Mouse (Mus musculus): ENCODE data around the gene Blm. TPM values are rescaled to one million over a fixed set of nuclear protein-coding genes. Genes with fewer than 3 reads are reported as not detected.

The Blm gene
- polyA plus RNA-seq, 1 experiment from 2014 or later, result 14.5 TPM

GRCm38 (mm10) chr7:80489445-80489844 lies 45.5 kb downstream of the Blm start:
- Histone ChIP-seq H3K9me3 (replicated peaks; ENCODE audit: control insufficient read depth, low read length) (no peaks in the 10 kb centered on the region), H3K27me3 (ENCODE audit: control insufficient read depth, insufficient read depth, low read length) (no peaks in the 10 kb centered on the region), H3K36me3 (ENCODE audit: control insufficient read depth, insufficient read depth) (peaks cover 12% of the 10 kb centered on the region), H3K27ac (ENCODE audit: low read length) (no peak overlapping the region), H3K4me3 (ENCODE audit: low read length) (no peak overlapping the region), H3K9ac (ENCODE audit: low read length) (no peak overlapping the region), H3K4me2 (ENCODE audit: low read depth, low read length) (no peak overlapping the region), H3K4me1 (ENCODE audit: control insufficient read depth, insufficient read depth, low read length) (no peaks in the 10 kb centered on the region)
- no peak for ATAC-seq (replicated peaks; ENCODE audit: extremely low read depth, insufficient read depth, low FRiP score)
- WGBS, result 65% methylated on average over 1 of the region's 1 CpGs

GRCm38 (mm10) chr7:80487239-80487638 lies 47.7 kb downstream of the Blm start:
- no peak overlapping the region for H3K9ac ChIP-seq (ENCODE audit: low read length)
- H3K27ac ChIP-seq (ENCODE audit: low read length), result no peak overlapping the region
- H3K4me2 ChIP-seq (ENCODE audit: low read depth, low read length), result no peak overlapping the region
- no peak for ATAC-seq (replicated peaks; ENCODE audit: extremely low read depth, insufficient read depth, low FRiP score)
- H3K27me3 ChIP-seq (ENCODE audit: control insufficient read depth, insufficient read depth, low read length), result no peaks in the 10 kb centered on the region
- no peaks in the 10 kb centered on the region for H3K9me3 ChIP-seq (replicated peaks; ENCODE audit: control insufficient read depth, low read length)
- no peak overlapping the region for H3K4me3 ChIP-seq (ENCODE audit: low read length)
- 76% methylated on average over 4 of the region's 4 CpGs for WGBS
- H3K4me1 ChIP-seq (ENCODE audit: control insufficient read depth, insufficient read depth, low read length), result no peaks in the 10 kb centered on the region
- H3K36me3 ChIP-seq (ENCODE audit: control insufficient read depth, insufficient read depth), result no peaks in the 10 kb centered on the region; the same call in 1 of the 2 replicates

- 61% methylated on average over 7 of the region's 7 CpGs for WGBS
- ATAC-seq (replicated peaks; ENCODE audit: extremely low read depth, insufficient read depth, low FRiP score), result no peak
- no peaks in the 10 kb centered on the region for H3K4me1 ChIP-seq (ENCODE audit: control insufficient read depth, insufficient read depth, low read length)
- peaks cover 8% of the 10 kb centered on the region for H3K36me3 ChIP-seq (ENCODE audit: control insufficient read depth, insufficient read depth)
- no peak overlapping the region for H3K4me3 ChIP-seq (ENCODE audit: low read length)
- no peak overlapping the region for H3K4me2 ChIP-seq (ENCODE audit: low read depth, low read length)
- H3K27me3 ChIP-seq (ENCODE audit: control insufficient read depth, insufficient read depth, low read length), result no peaks in the 10 kb centered on the region
- no peak overlapping the region for H3K27ac ChIP-seq (ENCODE audit: low read length)
- no peaks in the 10 kb centered on the region for H3K9me3 ChIP-seq (replicated peaks; ENCODE audit: control insufficient read depth, low read length)
- no peak overlapping the region for H3K9ac ChIP-seq (ENCODE audit: low read length)
These were observed 54.8 kb downstream of the Blm start for GRCm38 (mm10) chr7:80480097-80480496.

DNA sequence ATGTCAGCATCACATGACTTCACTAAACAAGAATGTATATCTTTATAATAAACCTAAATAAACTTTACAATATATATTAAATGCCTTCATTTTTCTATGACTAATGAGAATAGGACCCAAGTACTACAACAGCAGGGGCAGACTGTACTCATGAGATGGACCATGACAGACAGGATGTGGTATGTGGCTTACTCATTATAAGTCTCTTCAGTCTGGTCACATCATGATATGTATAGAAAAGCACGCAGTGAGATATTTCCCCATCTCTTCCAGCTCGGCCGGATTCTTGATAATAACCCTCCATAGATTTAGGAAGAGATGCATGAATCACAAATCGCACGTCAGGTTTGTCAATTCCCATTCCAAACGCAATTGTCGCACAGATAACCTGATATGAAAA lies 61.1 kb downstream of the Blm start:
- H3K4me1 ChIP-seq (ENCODE audit: control insufficient read depth, insufficient read depth, low read length), result no peaks in the 10 kb centered on the region
- H3K9ac ChIP-seq (ENCODE audit: low read length), result no peak overlapping the region
- peaks cover 12% of the 10 kb centered on the region for H3K36me3 ChIP-seq (ENCODE audit: control insufficient read depth, insufficient read depth)
- no peak overlapping the region for H3K4me3 ChIP-seq (ENCODE audit: low read length)
- no peak overlapping the region for H3K4me2 ChIP-seq (ENCODE audit: low read depth, low read length)
- ATAC-seq (replicated peaks; ENCODE audit: extremely low read depth, insufficient read depth, low FRiP score), result no peak
- H3K27ac ChIP-seq (ENCODE audit: low read length), result no peak overlapping the region
- no peaks in the 10 kb centered on the region for H3K27me3 ChIP-seq (ENCODE audit: control insufficient read depth, insufficient read depth, low read length)
- H3K9me3 ChIP-seq (replicated peaks; ENCODE audit: control insufficient read depth, low read length), result no peaks in the 10 kb centered on the region
- 93% methylated on average over 7 of the region's 7 CpGs for WGBS

GRCm38 (mm10) chr7:80468851-80469250 lies 66.1 kb downstream of the Blm start:
- Histone ChIP-seq H3K27ac (ENCODE audit: low read length) (peak overlapping the region; percentile 81), H3K9ac (ENCODE audit: low read length) (no peak overlapping the region), H3K4me2 (ENCODE audit: low read depth, low read length) (no peak overlapping the region), H3K27me3 (ENCODE audit: control insufficient read depth, insufficient read depth, low read length) (no peaks in the 10 kb centered on the region), H3K4me1 (ENCODE audit: control insufficient read depth, insufficient read depth, low read length) (peaks cover 3% of the 10 kb centered on the region), H3K4me3 (ENCODE audit: low read length) (no peak overlapping the region), H3K9me3 (replicated peaks; ENCODE audit: control insufficient read depth, low read length) (no peaks in the 10 kb centered on the region), H3K36me3 (ENCODE audit: control insufficient read depth, insufficient read depth) (peaks cover 2% of the 10 kb centered on the region; the same call in 1 of the 2 replicates)
- 43% methylated on average over 2 of the region's 2 CpGs for WGBS
- ATAC-seq (replicated peaks; ENCODE audit: extremely low read depth, insufficient read depth, low FRiP score), result no peak; the same call in 1 of the 2 replicates

- peaks cover 3% of the 10 kb centered on the region for H3K4me1 ChIP-seq (ENCODE audit: control insufficient read depth, insufficient read depth, low read length)
- no peak overlapping the region for H3K4me3 ChIP-seq (ENCODE audit: low read length)
- 0 out of 2 replicates have a peak, but pooled peaks cover 2% of the 10 kb centered on the region for H3K36me3 ChIP-seq (ENCODE audit: control insufficient read depth, insufficient read depth)
- H3K27me3 ChIP-seq (ENCODE audit: control insufficient read depth, insufficient read depth, low read length), result no peaks in the 10 kb centered on the region
- no peak overlapping the region for H3K4me2 ChIP-seq (ENCODE audit: low read depth, low read length)
- WGBS, result 93% methylated on average over 2 of the region's 2 CpGs
- ATAC-seq (replicated peaks; ENCODE audit: extremely low read depth, insufficient read depth, low FRiP score), result no peak
- no peak overlapping the region for H3K27ac ChIP-seq (ENCODE audit: low read length)
- H3K9me3 ChIP-seq (replicated peaks; ENCODE audit: control insufficient read depth, low read length), result no peaks in the 10 kb centered on the region
- H3K9ac ChIP-seq (ENCODE audit: low read length), result no peak overlapping the region
These were observed 67.6 kb downstream of the Blm start for GRCm38 (mm10) chr7:80467334-80467733.

- Histone ChIP-seq H3K27ac (ENCODE audit: low read length) (no peak overlapping the region), H3K4me3 (ENCODE audit: low read length) (no peak overlapping the region), H3K27me3 (ENCODE audit: control insufficient read depth, insufficient read depth, low read length) (no peaks in the 10 kb centered on the region), H3K4me2 (ENCODE audit: low read depth, low read length) (no peak overlapping the region), H3K36me3 (ENCODE audit: control insufficient read depth, insufficient read depth) (no peaks in the 10 kb centered on the region), H3K9ac (ENCODE audit: low read length) (no peak overlapping the region), H3K4me1 (ENCODE audit: control insufficient read depth, insufficient read depth, low read length) (peaks cover 8% of the 10 kb centered on the region), H3K9me3 (replicated peaks; ENCODE audit: control insufficient read depth, low read length) (no peaks in the 10 kb centered on the region)
- WGBS, result 89% methylated on average over 5 of the region's 5 CpGs
- ATAC-seq (replicated peaks; ENCODE audit: extremely low read depth, insufficient read depth, low FRiP score), result no peak
These were observed 70.1 kb downstream of the Blm start for GRCm38 (mm10) chr7:80464831-80465230.

DNA sequence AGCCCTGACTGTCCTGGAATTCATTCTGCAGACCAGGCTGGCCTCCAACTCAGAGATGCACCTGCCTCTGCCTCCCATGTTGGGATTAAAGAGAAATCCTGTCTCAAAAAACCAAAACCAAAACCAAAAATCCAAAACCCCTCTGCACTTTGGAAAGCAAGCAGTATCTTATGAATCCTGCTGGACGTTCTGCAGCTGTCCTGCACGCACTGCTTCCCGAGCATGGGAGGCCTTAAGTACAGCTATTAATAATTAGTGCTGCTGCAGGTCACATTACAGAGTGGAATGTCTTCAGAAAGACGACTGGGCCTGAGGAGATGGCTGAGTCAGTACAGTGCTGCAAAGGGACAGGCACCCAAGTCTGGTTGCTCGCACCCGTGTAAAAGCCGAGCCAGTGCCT lies 73.0 kb downstream of the Blm start:
- Histone ChIP-seq H3K9ac (ENCODE audit: low read length) (no peak overlapping the region), H3K4me3 (ENCODE audit: low read length) (no peak overlapping the region), H3K4me1 (ENCODE audit: control insufficient read depth, insufficient read depth, low read length) (peaks cover 17% of the 10 kb centered on the region), H3K4me2 (ENCODE audit: low read depth, low read length) (no peak overlapping the region), H3K36me3 (ENCODE audit: control insufficient read depth, insufficient read depth) (no peaks in the 10 kb centered on the region), H3K9me3 (replicated peaks; ENCODE audit: control insufficient read depth, low read length) (no peaks in the 10 kb centered on the region), H3K27me3 (ENCODE audit: control insufficient read depth, insufficient read depth, low read length) (no peaks in the 10 kb centered on the region), H3K27ac (ENCODE audit: low read length) (no peak overlapping the region)
- no peak for ATAC-seq (replicated peaks; ENCODE audit: extremely low read depth, insufficient read depth, low FRiP score)
- 66% methylated on average over 7 of the region's 7 CpGs for WGBS

DNA sequence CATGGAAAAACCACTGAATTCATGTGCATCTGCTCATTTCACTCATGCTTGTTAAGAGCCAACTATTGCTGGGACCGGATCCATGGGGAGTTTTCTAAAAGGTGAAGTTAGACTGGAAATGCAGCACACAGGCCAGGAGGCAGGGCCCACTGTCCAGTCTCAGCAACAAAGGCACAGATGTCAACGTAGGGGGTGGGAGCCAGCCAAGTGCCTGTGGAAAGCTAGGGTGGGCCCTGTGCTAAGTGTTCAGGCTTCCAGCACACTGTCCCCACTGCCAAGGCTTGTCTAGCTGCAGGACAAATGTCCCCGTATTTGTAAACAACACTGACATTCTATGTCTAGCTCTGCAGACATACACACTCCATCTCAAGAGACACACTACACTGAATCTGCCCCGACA lies 74.0 kb downstream of the Blm start:
- no peak overlapping the region for H3K9ac ChIP-seq (ENCODE audit: low read length)
- H3K4me1 ChIP-seq (ENCODE audit: control insufficient read depth, insufficient read depth, low read length), result peaks cover 17% of the 10 kb centered on the region
- no peaks in the 10 kb centered on the region for H3K9me3 ChIP-seq (replicated peaks; ENCODE audit: control insufficient read depth, low read length)
- 82% methylated on average over 4 of the region's 4 CpGs for WGBS
- no peak overlapping the region for H3K4me2 ChIP-seq (ENCODE audit: low read depth, low read length)
- ATAC-seq (replicated peaks; ENCODE audit: extremely low read depth, insufficient read depth, low FRiP score), result no peak
- no peaks in the 10 kb centered on the region for H3K27me3 ChIP-seq (ENCODE audit: control insufficient read depth, insufficient read depth, low read length)
- no peak overlapping the region for H3K27ac ChIP-seq (ENCODE audit: low read length)
- no peaks in the 10 kb centered on the region for H3K36me3 ChIP-seq (ENCODE audit: control insufficient read depth, insufficient read depth)
- no peak overlapping the region for H3K4me3 ChIP-seq (ENCODE audit: low read length)

DNA sequence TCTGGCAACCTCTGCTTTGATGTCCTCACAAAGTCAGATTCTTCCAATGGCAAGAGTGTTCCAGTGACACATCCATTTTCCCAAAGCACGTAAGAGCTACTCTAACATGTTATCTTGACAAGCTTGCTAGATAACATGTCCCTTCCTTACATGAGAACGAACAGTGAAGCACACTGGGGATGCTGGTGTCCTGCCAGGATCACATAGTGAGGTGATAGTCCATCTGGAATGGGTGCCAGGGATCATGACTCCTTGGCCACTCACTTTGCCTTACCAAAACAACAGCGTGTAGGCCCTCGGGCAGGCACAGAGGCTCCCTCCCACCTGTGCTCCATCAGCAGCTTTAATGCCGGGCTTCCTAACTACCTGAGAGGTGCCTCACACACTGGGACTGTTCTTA lies 74.7 kb downstream of the Blm start:
- Histone ChIP-seq H3K36me3 (ENCODE audit: control insufficient read depth, insufficient read depth) (no peaks in the 10 kb centered on the region), H3K4me2 (ENCODE audit: low read depth, low read length) (no peak overlapping the region), H3K9me3 (replicated peaks; ENCODE audit: control insufficient read depth, low read length) (no peaks in the 10 kb centered on the region), H3K4me3 (ENCODE audit: low read length) (no peak overlapping the region), H3K27ac (ENCODE audit: low read length) (no peak overlapping the region), H3K9ac (ENCODE audit: low read length) (no peak overlapping the region), H3K27me3 (ENCODE audit: control insufficient read depth, insufficient read depth, low read length) (no peaks in the 10 kb centered on the region), H3K4me1 (ENCODE audit: control insufficient read depth, insufficient read depth, low read length) (peaks cover 17% of the 10 kb centered on the region)
- 57% methylated on average over 5 of the region's 5 CpGs for WGBS
- ATAC-seq (replicated peaks; ENCODE audit: extremely low read depth, insufficient read depth, low FRiP score), result no peak
